Comparison of ENCODE assay signal across 7 mouse cellular contexts in genomic region chr7:34917998-34918397, GRCm38 (mm10).
"Had no signal": no experiment of that assay in that cellular context is flagged by ENCODE, and none has a peak within 500 bp of the region (broad histone marks: within the 10 kb centered on the region; RNA-seq: fewer than 3 reads in every experiment).

No protein-coding gene starts in this region.

- DNase-seq: thymus, postnatal 36 days had no signal

- H3K27ac ChIP-seq: left cerebral cortex, adult 2 months; liver, embryonic 15.5 days; lung, embryonic 15.5 days; midbrain, embryonic 13.5 days had no signal

- H3K4me3 ChIP-seq: left cerebral cortex, adult 2 months; limb, embryonic 10.5 days; liver, embryonic 15.5 days; lung, embryonic 15.5 days; midbrain, embryonic 13.5 days had no signal

- H3K9me3 ChIP-seq: limb, embryonic 10.5 days; liver, embryonic 15.5 days; lung, embryonic 15.5 days; midbrain, embryonic 13.5 days had no signal

- H3K27me3 ChIP-seq: liver, embryonic 15.5 days; lung, embryonic 15.5 days; midbrain, embryonic 13.5 days had no signal

- H3K4me2 ChIP-seq: liver, embryonic 11.5 days; liver, embryonic 15.5 days; lung, embryonic 15.5 days; midbrain, embryonic 13.5 days had no signal

- H3K36me3 ChIP-seq: liver, embryonic 15.5 days; lung, embryonic 15.5 days had no signal

- ATAC-seq: midbrain, embryonic 13.5 days had no signal

- H3K9ac ChIP-seq: liver, embryonic 15.5 days; lung, embryonic 15.5 days; midbrain, embryonic 13.5 days had no signal
